Mouse (Mus musculus): ENCODE data around the gene Cpsf3. TPM values are rescaled to one million over a fixed set of nuclear protein-coding genes. Genes with fewer than 3 reads are reported as not detected.

Gene Cpsf3
- polyA plus RNA-seq, 1 experiment from 2014 or later = 117 TPM

GRCm38 (mm10) chr12:21286712-21287650 lies 1.8 kb downstream of the Cpsf3 start:
- Histone ChIP-seq H3K36me3 (ENCODE audit: control insufficient read depth, insufficient read depth) (peaks cover 12% of the 10 kb centered on the region), H3K27me3 (replicated peaks; ENCODE audit: control insufficient read depth, insufficient read depth, low read length) (no peaks in the 10 kb centered on the region), H3K4me1 (replicated peaks; ENCODE audit: control insufficient read depth, insufficient read depth, low read length) (peaks cover 29% of the 10 kb centered on the region), H3K4me3 (replicated peaks; ENCODE audit: low read length) (peak overlapping the region; percentile 95), H3K9ac (replicated peaks; ENCODE audit: low read depth, low read length) (peak overlapping the region; percentile 88), H3K4me2 (ENCODE audit: low read length) (peak overlapping the region; percentile 75), H3K27ac (ENCODE audit: low read length) (peak overlapping the region; percentile 93), H3K9me3 (ENCODE audit: control insufficient read depth, low read length) (no peaks in the 10 kb centered on the region)
- WGBS = 36% methylated on average over 18 of the region's 18 CpGs
- ATAC-seq = peak; percentile 19

GRCm38 (mm10) chr12:21288716-21289395 lies 3.7 kb downstream of the Cpsf3 start:
- ATAC-seq = no peak
- Histone ChIP-seq H3K36me3 (ENCODE audit: control insufficient read depth, insufficient read depth) (peaks cover 19% of the 10 kb centered on the region), H3K9me3 (ENCODE audit: control insufficient read depth, low read length) (no peaks in the 10 kb centered on the region), H3K27ac (ENCODE audit: low read length) (no peak overlapping the region), H3K27me3 (replicated peaks; ENCODE audit: control insufficient read depth, insufficient read depth, low read length) (no peaks in the 10 kb centered on the region), H3K4me1 (replicated peaks; ENCODE audit: control insufficient read depth, insufficient read depth, low read length) (peaks cover 29% of the 10 kb centered on the region), H3K4me3 (replicated peaks; ENCODE audit: low read length) (no peak overlapping the region), H3K9ac (replicated peaks; ENCODE audit: low read depth, low read length) (no peak overlapping the region), H3K4me2 (ENCODE audit: low read length) (no peak overlapping the region)
- WGBS = 92% methylated on average over 3 of the region's 3 CpGs

DNA sequence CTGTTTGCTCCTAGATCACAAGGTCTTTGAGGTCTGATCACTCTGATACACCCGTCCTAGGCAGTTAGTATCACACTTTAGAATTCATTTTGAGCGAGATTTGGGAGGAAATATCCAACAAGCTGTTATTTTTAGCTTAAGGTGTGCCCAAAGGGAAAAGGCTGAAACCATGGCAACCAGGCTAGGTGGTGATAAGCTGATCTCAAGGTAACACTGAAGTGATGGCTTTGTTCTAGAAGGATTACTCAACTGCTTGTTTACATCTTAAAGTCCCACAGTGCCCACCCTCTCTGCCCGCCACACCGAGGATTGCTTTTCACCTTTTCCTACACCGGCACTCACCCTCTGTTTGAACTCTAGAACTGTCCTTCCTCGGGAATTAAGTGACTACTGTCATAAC lies 4.5 kb downstream of the Cpsf3 start:
- no peak overlapping the region for H3K4me2 ChIP-seq (ENCODE audit: low read length)
- no peak overlapping the region for H3K9ac ChIP-seq (replicated peaks; ENCODE audit: low read depth, low read length)
- WGBS = 84% methylated on average over 6 of the region's 6 CpGs
- no peak overlapping the region for H3K27ac ChIP-seq (ENCODE audit: low read length)
- ATAC-seq = no peak
- H3K4me1 ChIP-seq (replicated peaks; ENCODE audit: control insufficient read depth, insufficient read depth, low read length) = peaks cover 29% of the 10 kb centered on the region
- no peaks in the 10 kb centered on the region for H3K9me3 ChIP-seq (ENCODE audit: control insufficient read depth, low read length)
- H3K27me3 ChIP-seq (replicated peaks; ENCODE audit: control insufficient read depth, insufficient read depth, low read length) = no peaks in the 10 kb centered on the region
- no peak overlapping the region for H3K4me3 ChIP-seq (replicated peaks; ENCODE audit: low read length)
- H3K36me3 ChIP-seq (ENCODE audit: control insufficient read depth, insufficient read depth) = peaks cover 20% of the 10 kb centered on the region

DNA sequence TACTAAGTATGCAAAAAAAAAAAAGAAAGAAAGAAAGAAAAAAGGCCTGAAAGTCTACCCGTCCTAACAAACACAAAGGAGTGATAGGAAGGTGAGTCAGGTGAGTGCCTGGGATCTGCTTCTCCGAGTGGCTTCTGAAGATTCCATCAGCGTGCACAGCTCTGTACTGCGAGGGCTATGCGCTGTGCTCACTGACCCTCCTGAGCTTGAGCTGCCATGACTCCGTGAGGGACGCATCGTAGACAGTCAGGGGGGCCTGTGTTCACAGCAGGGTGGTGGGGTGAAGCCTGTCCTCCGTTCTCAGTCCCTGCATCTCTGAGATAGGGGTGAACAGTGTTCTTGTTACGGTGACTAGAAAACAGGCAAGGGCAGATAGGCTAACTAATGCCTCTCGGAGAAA lies 13.7 kb downstream of the Cpsf3 start:
- WGBS = 94% methylated on average over 11 of the region's 11 CpGs
- no peak for ATAC-seq
- Histone ChIP-seq H3K9ac (replicated peaks; ENCODE audit: low read depth, low read length) (no peak overlapping the region), H3K4me1 (replicated peaks; ENCODE audit: control insufficient read depth, insufficient read depth, low read length) (no peaks in the 10 kb centered on the region), H3K27me3 (replicated peaks; ENCODE audit: control insufficient read depth, insufficient read depth, low read length) (no peaks in the 10 kb centered on the region), H3K4me2 (ENCODE audit: low read length) (no peak overlapping the region), H3K36me3 (ENCODE audit: control insufficient read depth, insufficient read depth) (peaks cover 52% of the 10 kb centered on the region), H3K9me3 (ENCODE audit: control insufficient read depth, low read length) (no peaks in the 10 kb centered on the region), H3K27ac (ENCODE audit: low read length) (no peak overlapping the region), H3K4me3 (replicated peaks; ENCODE audit: low read length) (no peak overlapping the region)

DNA sequence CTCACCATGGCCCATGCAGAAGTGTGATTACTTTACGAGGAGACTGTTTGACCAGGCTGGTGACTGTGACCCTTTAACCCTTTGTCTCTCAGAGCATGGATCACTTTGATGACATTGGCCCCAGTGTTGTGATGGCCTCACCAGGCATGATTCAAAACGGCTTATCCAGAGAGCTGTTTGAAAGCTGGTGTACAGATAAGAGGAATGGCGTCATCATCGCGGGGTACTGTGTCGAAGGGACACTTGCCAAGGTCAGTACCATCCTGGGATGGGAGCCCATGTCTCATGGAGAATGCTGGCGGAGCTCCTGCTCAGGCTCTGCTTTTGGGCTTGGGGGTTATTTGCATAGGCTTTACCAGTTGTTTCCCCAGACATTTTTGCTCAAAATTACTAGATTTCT lies 16.1 kb downstream of the Cpsf3 start:
- H3K4me3 ChIP-seq (replicated peaks; ENCODE audit: low read length) = no peak overlapping the region
- 91% methylated on average over 7 of the region's 7 CpGs for WGBS
- H3K9me3 ChIP-seq (ENCODE audit: control insufficient read depth, low read length) = no peaks in the 10 kb centered on the region
- H3K36me3 ChIP-seq (ENCODE audit: control insufficient read depth, insufficient read depth) = peaks cover 48% of the 10 kb centered on the region
- no peaks in the 10 kb centered on the region for H3K27me3 ChIP-seq (replicated peaks; ENCODE audit: control insufficient read depth, insufficient read depth, low read length)
- no peak overlapping the region for H3K4me2 ChIP-seq (ENCODE audit: low read length)
- H3K4me1 ChIP-seq (replicated peaks; ENCODE audit: control insufficient read depth, insufficient read depth, low read length) = no peaks in the 10 kb centered on the region
- ATAC-seq = no peak
- H3K27ac ChIP-seq (ENCODE audit: low read length) = no peak overlapping the region
- H3K9ac ChIP-seq (replicated peaks; ENCODE audit: low read depth, low read length) = no peak overlapping the region

- no peaks in the 10 kb centered on the region for H3K27me3 ChIP-seq (replicated peaks; ENCODE audit: control insufficient read depth, insufficient read depth, low read length)
- H3K9ac ChIP-seq (replicated peaks; ENCODE audit: low read depth, low read length) = no peak overlapping the region
- no peak for ATAC-seq
- no peak overlapping the region for H3K4me3 ChIP-seq (replicated peaks; ENCODE audit: low read length)
- 94% methylated on average over 8 of the region's 8 CpGs for WGBS
- peaks cover 46% of the 10 kb centered on the region for H3K36me3 ChIP-seq (ENCODE audit: control insufficient read depth, insufficient read depth)
- no peak overlapping the region for H3K4me2 ChIP-seq (ENCODE audit: low read length)
- H3K9me3 ChIP-seq (ENCODE audit: control insufficient read depth, low read length) = no peaks in the 10 kb centered on the region
- H3K27ac ChIP-seq (ENCODE audit: low read length) = no peak overlapping the region
- no peaks in the 10 kb centered on the region for H3K4me1 ChIP-seq (replicated peaks; ENCODE audit: control insufficient read depth, insufficient read depth, low read length)
These were observed 16.7 kb downstream of the Cpsf3 start for GRCm38 (mm10) chr12:21301932-21302331.

DNA sequence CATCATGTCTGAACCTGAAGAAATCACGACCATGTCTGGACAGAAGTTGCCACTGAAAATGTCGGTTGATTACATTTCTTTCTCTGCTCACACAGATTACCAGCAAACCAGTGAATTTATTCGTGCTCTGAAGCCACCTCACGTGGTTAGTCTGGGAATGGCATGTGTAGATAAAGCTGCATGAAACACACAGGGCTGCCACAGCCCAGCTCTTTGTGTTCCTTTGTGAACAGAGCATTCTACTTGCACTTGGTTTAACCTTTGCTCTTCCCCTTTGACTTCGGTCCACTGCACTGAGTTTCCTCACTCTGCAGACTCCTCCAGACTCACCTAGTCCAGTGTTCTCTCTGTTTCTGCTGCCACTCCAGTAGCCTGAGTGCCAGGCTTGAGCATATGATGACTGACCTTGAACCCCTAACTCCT lies 17.2 kb downstream of the Cpsf3 start:
- Histone ChIP-seq H3K27me3 (replicated peaks; ENCODE audit: control insufficient read depth, insufficient read depth, low read length) (no peaks in the 10 kb centered on the region), H3K27ac (ENCODE audit: low read length) (no peak overlapping the region), H3K4me2 (ENCODE audit: low read length) (no peak overlapping the region), H3K36me3 (ENCODE audit: control insufficient read depth, insufficient read depth) (peaks cover 45% of the 10 kb centered on the region), H3K9ac (replicated peaks; ENCODE audit: low read depth, low read length) (no peak overlapping the region), H3K4me3 (replicated peaks; ENCODE audit: low read length) (no peak overlapping the region), H3K9me3 (ENCODE audit: control insufficient read depth, low read length) (no peaks in the 10 kb centered on the region), H3K4me1 (replicated peaks; ENCODE audit: control insufficient read depth, insufficient read depth, low read length) (no peaks in the 10 kb centered on the region)
- no peak for ATAC-seq
- 87% methylated on average over 5 of the region's 5 CpGs for WGBS

DNA sequence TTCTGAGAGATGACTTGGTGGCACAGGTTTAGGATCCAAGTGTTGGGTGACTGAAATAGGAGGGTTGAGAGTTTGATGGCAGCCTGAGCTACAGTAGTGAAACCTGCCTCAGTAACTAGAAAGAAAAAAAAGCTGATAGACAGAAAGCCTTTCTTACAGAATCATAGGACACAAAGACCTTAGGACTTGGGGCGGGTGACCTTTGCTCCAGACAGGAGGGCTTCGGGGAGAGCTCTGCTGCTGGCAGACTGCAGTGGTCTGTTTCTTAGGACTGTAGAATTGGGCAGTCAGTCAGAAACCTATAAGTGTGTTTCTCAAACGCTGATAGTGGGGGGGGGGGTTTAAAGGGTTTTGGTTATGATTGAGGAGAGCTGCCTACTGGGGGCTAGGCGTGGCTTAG lies 20.6 kb downstream of the Cpsf3 start:
- Histone ChIP-seq H3K27ac (ENCODE audit: low read length) (no peak overlapping the region), H3K4me3 (replicated peaks; ENCODE audit: low read length) (no peak overlapping the region), H3K9ac (replicated peaks; ENCODE audit: low read depth, low read length) (no peak overlapping the region), H3K4me1 (replicated peaks; ENCODE audit: control insufficient read depth, insufficient read depth, low read length) (no peaks in the 10 kb centered on the region), H3K9me3 (ENCODE audit: control insufficient read depth, low read length) (no peaks in the 10 kb centered on the region), H3K4me2 (ENCODE audit: low read length) (no peak overlapping the region), H3K27me3 (replicated peaks; ENCODE audit: control insufficient read depth, insufficient read depth, low read length) (no peaks in the 10 kb centered on the region), H3K36me3 (ENCODE audit: control insufficient read depth, insufficient read depth) (peaks cover 50% of the 10 kb centered on the region)
- 97% methylated on average over 4 of the region's 4 CpGs for WGBS
- ATAC-seq = no peak

DNA sequence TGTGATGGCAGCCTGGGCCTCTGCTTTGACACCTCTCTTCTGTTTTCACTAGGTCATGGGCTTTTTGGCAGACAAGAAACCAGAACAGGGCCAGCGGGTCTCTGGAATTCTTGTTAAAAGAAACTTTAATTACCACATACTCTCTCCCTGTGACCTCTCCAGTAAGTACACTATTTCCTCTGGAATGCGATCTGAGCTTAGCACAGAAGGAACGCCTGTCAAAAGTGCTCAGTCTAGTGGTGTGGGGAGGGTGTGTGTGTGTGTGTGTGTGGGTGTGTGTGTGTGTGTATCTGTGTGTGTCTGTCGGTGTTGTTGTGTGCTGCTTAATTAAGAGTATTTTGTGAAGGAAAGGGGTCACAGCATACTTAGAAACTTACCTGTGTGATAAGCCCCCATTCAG lies 21.5 kb downstream of the Cpsf3 start:
- ATAC-seq = no peak
- Histone ChIP-seq H3K4me3 (replicated peaks; ENCODE audit: low read length) (no peak overlapping the region), H3K4me1 (replicated peaks; ENCODE audit: control insufficient read depth, insufficient read depth, low read length) (no peaks in the 10 kb centered on the region), H3K4me2 (ENCODE audit: low read length) (no peak overlapping the region), H3K27ac (ENCODE audit: low read length) (no peak overlapping the region), H3K27me3 (replicated peaks; ENCODE audit: control insufficient read depth, insufficient read depth, low read length) (no peaks in the 10 kb centered on the region), H3K36me3 (ENCODE audit: control insufficient read depth, insufficient read depth) (peaks cover 47% of the 10 kb centered on the region), H3K9me3 (ENCODE audit: control insufficient read depth, low read length) (no peaks in the 10 kb centered on the region), H3K9ac (replicated peaks; ENCODE audit: low read depth, low read length) (no peak overlapping the region)
- WGBS = 87% methylated on average over 4 of the region's 4 CpGs
